Mouse (Mus musculus): Measurements from ENCODE around the gene Rbm17.

GRCm38 (mm10) chr2:11601795-11602194 is 2.2 kb downstream of the Rbm17 start:
- TF ChIP-seq CTCF (IDR thresholded peaks at IDR 0.05; ENCODE audit: low read depth, low read length): no peak
- no peak for TF ChIP-seq POLR2A (IDR thresholded peaks at IDR 0.05; ENCODE audit: extremely low read depth, insufficient read depth, low read length)
